Mouse (Mus musculus) C2C12 (cell line): ENCODE measurements around the gene Lrfn2.

ENCODE experiments used
- CTCF ChIP-seq: IDR thresholded peaks from one replicate; pipeline ENCODE4 v1.5.1; 2011; ENCODE audit not compliant: control insufficient read depth, insufficient read depth, insufficient read length
- MAX ChIP-seq: IDR thresholded peaks from one replicate; pipeline ENCODE4 v1.6.1; 2011; ENCODE audit warnings: mild to moderate bottlenecking, control low read depth
- MYOG ChIP-seq: IDR thresholded peaks from one replicate; pipeline ENCODE4 v1.6.1; 2011; ENCODE audit not compliant: control insufficient read depth, insufficient read length; ENCODE audit errors: extremely low read depth

DNA sequence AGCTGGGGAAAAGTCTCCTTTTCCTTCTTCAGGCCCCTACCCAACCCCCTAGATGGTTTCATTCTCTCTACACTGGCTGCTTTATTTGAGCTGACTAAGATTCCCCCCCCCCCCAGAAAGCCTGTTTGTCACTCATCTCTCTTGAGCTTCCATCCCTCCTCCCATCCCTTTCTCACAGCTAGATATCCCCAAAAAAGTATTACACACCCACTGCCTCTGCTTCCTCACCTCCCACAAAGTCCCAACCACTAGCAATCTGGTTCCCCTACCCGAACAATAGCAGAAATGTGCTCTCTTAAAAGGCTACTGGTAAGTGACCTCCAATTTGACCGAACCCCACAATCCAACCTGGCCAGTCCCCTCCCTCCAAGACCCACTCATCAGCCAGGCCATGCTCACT, 9.3 kb upstream of the Lrfn2 start:
- no peak for TF ChIP-seq CTCF
- TF ChIP-seq MAX: no peak
- TF ChIP-seq MYOG: no peak
